Mouse (Mus musculus) lung, embryonic 15.5 days (tissue): ENCODE data around the gene Lamp3. TPM values are rescaled to one million over a fixed set of nuclear protein-coding genes. Genes with fewer than 3 reads are reported as not detected.
"Not testable (repeated sequence)": the region's sequence is repeated elsewhere in the genome, so short reads cannot be mapped to it uniquely, and the experiment has no call there.

Experiments
- ATAC-seq: fragments of 200-750 bp; cut with Nextera tagmentation; 2 replicates; pipeline ENCODE4 v1.8.0; 2017; ENCODE audit warnings: moderate number of reproducible peaks, borderline replicate concordance; ENCODE audit not compliant: low FRiP score, low TSS enrichment; ENCODE audit errors: extremely low read depth
- H3K27ac ChIP-seq: fragments of 300-500 bp; sonication (generic); 2 replicates; pipeline ENCODE4 v1.5.1; 2015; ENCODE audit warnings: moderate library complexity, mild to moderate bottlenecking, inconsistent platforms
- H3K27me3 ChIP-seq: fragments of 300-500 bp; sonication (generic); 2 replicates; pipeline ENCODE4 v1.6.1; 2015; ENCODE audit warnings: inconsistent platforms
- H3K36me3 ChIP-seq: fragments of 300-500 bp; sonication (generic); 2 replicates; pipeline ENCODE4 v1.6.1; 2015; ENCODE audit warnings: inconsistent platforms
- H3K4me1 ChIP-seq: fragments of 300-500 bp; sonication (generic); 2 replicates; pipeline ENCODE4 v1.6.1; 2015; ENCODE audit warnings: inconsistent platforms
- H3K4me2 ChIP-seq: fragments of 300-500 bp; sonication (generic); 2 replicates; pipeline ENCODE4 v1.6.1; 2015; ENCODE audit warnings: inconsistent platforms, mild to moderate bottlenecking, moderate library complexity
- H3K4me3 ChIP-seq: fragments of 300-500 bp; sonication (generic); 2 replicates; pipeline ENCODE4 v1.5.1; 2015; ENCODE audit warnings: mild to moderate bottlenecking, inconsistent platforms
- H3K9ac ChIP-seq: fragments of 300-500 bp; sonication (generic); 2 replicates; pipeline ENCODE4 v1.6.1; 2015; ENCODE audit warnings: inconsistent platforms
- H3K9me3 ChIP-seq: fragments of 300-500 bp; sonication (generic); 2 replicates; pipeline ENCODE4 v1.6.1; 2016; ENCODE audit warnings: inconsistent platforms
- WGBS: fragments of 180-500 bp; shearing (Covaris S2); methylation state at CpG from one replicate; pipeline ENCODE4 v1.1.7; 2015; 5-methylcytosine and 5-hydroxymethylcytosine counted together
- polyA plus RNA-seq: library from polyadenylated mRNA; unstranded; fragments of >200 nt; fragmentation: Nextera tagmentation; extraction: Ambion mirVana; gene quantifications from 2 replicates; pipeline ENCODE4 v1.2.1, GENCODE M21; 2015

Gene Lamp3
- polyA plus RNA-seq: 10.8 and 16.2 TPM in 2 replicates

- Histone ChIP-seq H3K27me3 (no peaks in the 10 kb centered on the region), H3K4me3 (no peak within 1 kb of the TSS), H3K9ac (no peak within 1 kb of the TSS), H3K36me3 (no peaks in the 10 kb centered on the region), H3K9me3 (no peaks in the 10 kb centered on the region), H3K4me1 (0 out of 2 replicates have a peak, but pooled peaks cover 3% of the 10 kb centered on the region), H3K27ac (0 out of 2 replicates have a peak within 1 kb of the TSS, but pooled peaks have one; percentile 24), H3K4me2 (no peak within 1 kb of the TSS)
- ATAC-seq: peak; percentile 76
These were observed at the start of gene Lamp3 for GRCm38 (mm10) chr16:19706216-19706615. Lamp3 (minus strand) TSS chr16:19706375.

GRCm38 (mm10) chr16:19732896-19733295 lies 26.7 kb upstream of the Lamp3 start:
- H3K27ac ChIP-seq: no peak overlapping the region
- no peak overlapping the region for H3K4me3 ChIP-seq
- H3K36me3 ChIP-seq: no peaks in the 10 kb centered on the region
- no peaks in the 10 kb centered on the region for H3K9me3 ChIP-seq
- H3K4me1 ChIP-seq: no peaks in the 10 kb centered on the region
- ATAC-seq: no peak
- H3K9ac ChIP-seq: no peak overlapping the region
- WGBS: 83% methylated on average over 1 of the region's 1 CpGs
- no peaks in the 10 kb centered on the region for H3K27me3 ChIP-seq
- H3K4me2 ChIP-seq: no peak overlapping the region

- ATAC-seq: not testable (repeated sequence)
- 37% methylated on average over 2 of the region's 2 CpGs for WGBS
These were observed 18.0 kb upstream of the Lamp3 start for GRCm38 (mm10) chr16:19724139-19724538.

GRCm38 (mm10) chr16:19720959-19721358 lies 14.8 kb upstream of the Lamp3 start:
- Histone ChIP-seq H3K27me3 (no peaks in the 10 kb centered on the region), H3K27ac (no peak overlapping the region), H3K4me3 (no peak overlapping the region), H3K9ac (no peak overlapping the region), H3K36me3 (no peaks in the 10 kb centered on the region), H3K4me2 (no peak overlapping the region), H3K4me1 (no peaks in the 10 kb centered on the region), H3K9me3 (no peaks in the 10 kb centered on the region)
- ATAC-seq: no peak
- 41% methylated on average over 2 of the region's 2 CpGs for WGBS

More at GRCm38 (mm10) chr16:19724139-19724538, 18.0 kb upstream of the Lamp3 start:
- H3K27me3 ChIP-seq, H3K4me2 ChIP-seq, H3K4me3 ChIP-seq, H3K9me3 ChIP-seq, H3K4me1 ChIP-seq, H3K27ac ChIP-seq, H3K9ac ChIP-seq, H3K36me3 ChIP-seq: not testable (repeated sequence)

GRCm38 (mm10) chr16:19707381-19707780 lies 1.2 kb upstream of the Lamp3 start:
- Histone ChIP-seq H3K27ac (no peak overlapping the region), H3K4me1 (0 out of 2 replicates have a peak, but pooled peaks cover 3% of the 10 kb centered on the region), H3K36me3 (no peaks in the 10 kb centered on the region), H3K9ac (no peak overlapping the region), H3K27me3 (no peaks in the 10 kb centered on the region), H3K4me3 (no peak overlapping the region), H3K9me3 (no peaks in the 10 kb centered on the region), H3K4me2 (no peak overlapping the region)
- ATAC-seq: no peak
- WGBS: 54% methylated on average over 1 of the region's 1 CpGs

GRCm38 (mm10) chr16:19699207-19699606 lies 7.0 kb downstream of the Lamp3 start:
- Histone ChIP-seq H3K27me3 (no peaks in the 10 kb centered on the region), H3K27ac (no peak overlapping the region), H3K36me3 (no peaks in the 10 kb centered on the region), H3K9me3 (no peaks in the 10 kb centered on the region), H3K4me3 (no peak overlapping the region), H3K4me1 (no peaks in the 10 kb centered on the region), H3K9ac (no peak overlapping the region), H3K4me2 (no peak overlapping the region)
- ATAC-seq: no peak

- Histone ChIP-seq H3K9me3 (no peaks in the 10 kb centered on the region), H3K4me3 (no peak overlapping the region), H3K27me3 (no peaks in the 10 kb centered on the region), H3K36me3 (no peaks in the 10 kb centered on the region), H3K9ac (no peak overlapping the region), H3K27ac (no peak overlapping the region), H3K4me2 (no peak overlapping the region), H3K4me1 (no peaks in the 10 kb centered on the region)
- 54% methylated on average over 2 of the region's 2 CpGs for WGBS
- no peak for ATAC-seq
These were observed 35.3 kb downstream of the Lamp3 start for GRCm38 (mm10) chr16:19670768-19671357.

- 35% methylated on average over 1 of the region's 1 CpGs for WGBS
- Histone ChIP-seq H3K4me3 (no peak overlapping the region), H3K4me2 (no peak overlapping the region), H3K27ac (no peak overlapping the region), H3K9me3 (no peaks in the 10 kb centered on the region), H3K4me1 (no peaks in the 10 kb centered on the region), H3K27me3 (no peaks in the 10 kb centered on the region), H3K36me3 (no peaks in the 10 kb centered on the region), H3K9ac (no peak overlapping the region)
- ATAC-seq: no peak
These were observed 39.9 kb downstream of the Lamp3 start for GRCm38 (mm10) chr16:19666312-19666711.

- Histone ChIP-seq H3K9me3 (no peaks in the 10 kb centered on the region), H3K36me3 (no peaks in the 10 kb centered on the region), H3K4me3 (no peak within 1 kb of the TSS), H3K9ac (no peak within 1 kb of the TSS), H3K4me1 (no peaks in the 10 kb centered on the region), H3K27ac (no peak within 1 kb of the TSS), H3K4me2 (no peak within 1 kb of the TSS), H3K27me3 (no peaks in the 10 kb centered on the region)
- ATAC-seq: no peak
- whole genome bisulfite sequencing: 77% methylated on average over 1 of the region's 1 CpGs
These were observed 76.4 kb downstream of the Lamp3 start, which contains the start of gene Olfr171 for GRCm38 (mm10) chr16:19629816-19630215. Olfr171 (minus strand) TSS chr16:19629916.

GRCm38 (mm10) chr16:19611782-19612181 lies 94.4 kb downstream of the Lamp3 start, which contains the start of gene Olfr170:
Olfr170 (minus strand) TSS chr16:19611882.
- 78% methylated on average over 2 of the region's 2 CpGs for WGBS
- not testable (repeated sequence) for ATAC-seq

More at GRCm38 (mm10) chr16:19611782-19612181, 94.4 kb downstream of the Lamp3 start, which contains the start of gene Olfr170:
- H3K4me1 ChIP-seq, H3K9ac ChIP-seq, H3K4me3 ChIP-seq, H3K9me3 ChIP-seq, H3K4me2 ChIP-seq, H3K27ac ChIP-seq, H3K36me3 ChIP-seq, H3K27me3 ChIP-seq: not testable (repeated sequence)
